Mouse (Mus musculus): ENCODE measurements around the gene Mrtfa.

Gene Mrtfa

GRCm38 (mm10) chr15:81086644-81087480, 103.7 kb downstream of the Mrtfa start:
- in situ Hi-C loops (cut with MboI; ENCODE audit: low pct_unique_long_range_greater_than_20kb in 1 of 2, low sequenced_read_pairs in 2 of 2, unreplicated experiment in 1 of 2): no loop called here

GRCm38 (mm10) chr15:81083826-81084225, 106.7 kb downstream of the Mrtfa start:
- in situ Hi-C loops (cut with MboI; ENCODE audit: low pct_unique_long_range_greater_than_20kb in 1 of 2, low sequenced_read_pairs in 2 of 2, unreplicated experiment in 1 of 2): no loop called here

- in situ Hi-C loops (cut with MboI; ENCODE audit: low pct_unique_long_range_greater_than_20kb in 1 of 2, low sequenced_read_pairs in 2 of 2, unreplicated experiment in 1 of 2): no loop called here
Measured at GRCm38 (mm10) chr15:81083281-81083680, 107.3 kb downstream of the Mrtfa start.

DNA sequence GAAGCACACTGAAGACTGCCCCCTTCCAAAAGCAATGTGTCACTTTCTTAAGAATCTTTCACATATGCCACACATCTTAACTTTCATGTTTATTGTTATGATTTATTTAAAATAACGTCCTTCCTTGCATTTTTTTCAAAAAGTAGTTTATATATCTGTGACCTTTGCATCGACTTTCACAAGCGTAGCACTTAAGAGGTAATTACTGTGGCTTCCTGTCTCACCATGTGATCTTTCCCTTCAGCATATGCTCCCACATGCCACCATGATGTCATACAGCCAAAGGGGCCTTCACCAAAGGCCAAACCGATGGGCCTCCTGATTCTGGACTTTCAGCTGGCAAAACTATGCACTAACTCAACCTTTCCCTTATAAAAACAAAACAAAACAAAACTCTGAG, 109.3 kb downstream of the Mrtfa start:
- in situ Hi-C loops (cut with MboI; ENCODE audit: low pct_unique_long_range_greater_than_20kb in 1 of 2, low sequenced_read_pairs in 2 of 2, unreplicated experiment in 1 of 2): no loop called here

- in situ Hi-C loops (cut with MboI; ENCODE audit: low pct_unique_long_range_greater_than_20kb in 1 of 2, low sequenced_read_pairs in 2 of 2, unreplicated experiment in 1 of 2): no loop called here
Measured at GRCm38 (mm10) chr15:81080405-81080804, 110.2 kb downstream of the Mrtfa start.

GRCm38 (mm10) chr15:81079255-81079654, 111.3 kb downstream of the Mrtfa start:
- in situ Hi-C loops (cut with MboI; ENCODE audit: low pct_unique_long_range_greater_than_20kb in 1 of 2, low sequenced_read_pairs in 2 of 2, unreplicated experiment in 1 of 2): loop anchor here in 1 of 2 experiments (5.0 kb wide), 1 partner anchor 118 kb away; no protein-coding TSS in a partner anchor

DNA sequence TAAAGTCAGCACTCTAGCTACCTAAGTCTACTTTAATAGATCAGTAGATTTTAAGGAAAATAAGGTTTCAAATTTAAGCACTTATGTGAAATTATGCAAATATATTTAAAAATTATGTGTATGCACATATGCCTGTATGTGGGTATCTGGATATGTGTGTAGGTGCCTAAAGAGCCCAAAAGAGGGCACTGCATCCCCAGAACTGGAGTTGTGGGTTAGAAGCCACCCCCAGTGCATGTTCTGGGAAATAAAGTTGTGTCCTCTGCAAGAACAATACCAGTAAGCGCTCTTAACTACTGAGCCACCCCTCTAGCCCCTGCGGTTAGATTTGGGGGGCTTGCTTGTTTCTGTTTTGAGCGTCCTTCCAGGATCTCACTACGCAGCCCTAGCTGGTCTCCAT, 113.0 kb downstream of the Mrtfa start:
- in situ Hi-C loops (cut with MboI; ENCODE audit: low pct_unique_long_range_greater_than_20kb in 1 of 2, low sequenced_read_pairs in 2 of 2, unreplicated experiment in 1 of 2): loop anchor here in 1 of 2 experiments (5.0 kb wide), 1 partner anchor 120 kb away; no protein-coding TSS in a partner anchor

DNA sequence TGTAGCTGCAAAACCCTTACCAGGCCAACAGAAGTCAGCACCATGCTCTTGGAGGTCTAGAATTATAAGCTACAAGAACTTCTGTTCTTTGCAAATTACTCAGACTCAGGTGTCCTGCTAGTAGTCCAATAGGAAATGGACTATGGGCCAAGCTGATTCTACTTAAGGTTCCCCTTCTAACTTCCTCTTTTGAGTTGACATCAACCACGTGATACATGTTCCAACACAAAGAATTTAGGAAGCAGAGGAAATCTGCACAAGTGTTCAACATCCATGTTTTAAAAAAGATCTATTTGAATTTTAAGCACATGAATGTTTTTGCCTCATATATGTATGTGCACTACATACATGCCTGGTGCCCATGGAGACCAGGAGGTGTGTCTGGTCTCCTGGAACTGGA, 116.0 kb downstream of the Mrtfa start:
- in situ Hi-C loops (cut with MboI; ENCODE audit: low pct_unique_long_range_greater_than_20kb in 1 of 2, low sequenced_read_pairs in 2 of 2, unreplicated experiment in 1 of 2): loop anchor here in 1 of 2 experiments (5.0 kb wide), 1 partner anchor 123 kb away; no protein-coding TSS in a partner anchor

DNA sequence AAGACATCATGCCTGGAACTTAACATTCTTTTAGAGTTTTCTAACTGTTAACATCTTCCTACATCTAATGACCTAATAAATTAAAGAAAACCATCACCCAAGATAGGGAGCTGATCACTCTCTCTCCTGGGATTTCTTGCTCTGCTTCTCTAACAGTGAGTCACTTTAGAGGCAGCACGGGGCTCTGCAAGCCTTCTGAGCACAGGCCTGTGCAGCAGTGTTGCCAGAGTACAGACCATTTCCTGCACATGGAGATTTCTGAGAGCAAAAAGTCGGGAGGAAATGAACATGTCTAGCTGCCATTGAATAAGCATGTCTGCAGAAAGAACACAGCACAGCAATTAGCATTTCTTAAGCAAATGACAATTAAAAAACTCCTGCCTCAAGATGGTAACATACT, 116.8 kb downstream of the Mrtfa start:
- in situ Hi-C loops (cut with MboI; ENCODE audit: low pct_unique_long_range_greater_than_20kb in 1 of 2, low sequenced_read_pairs in 2 of 2, unreplicated experiment in 1 of 2): loop anchor here in 1 of 2 experiments (5.0 kb wide), 1 partner anchor 124 kb away; no protein-coding TSS in a partner anchor

- in situ Hi-C loops (cut with MboI; ENCODE audit: low pct_unique_long_range_greater_than_20kb in 1 of 2, low sequenced_read_pairs in 2 of 2, unreplicated experiment in 1 of 2): loop anchor here in 1 of 2 experiments (5.0 kb wide), 1 partner anchor 125 kb away; no protein-coding TSS in a partner anchor
Measured at GRCm38 (mm10) chr15:81072748-81073147, 117.8 kb downstream of the Mrtfa start.

GRCm38 (mm10) chr15:81070470-81070869, 120.1 kb downstream of the Mrtfa start:
- in situ Hi-C loops (cut with MboI; ENCODE audit: low pct_unique_long_range_greater_than_20kb in 1 of 2, low sequenced_read_pairs in 2 of 2, unreplicated experiment in 1 of 2): loop anchor here in 1 of 2 experiments (5.0 kb wide), 1 partner anchor 127 kb away; no protein-coding TSS in a partner anchor

DNA sequence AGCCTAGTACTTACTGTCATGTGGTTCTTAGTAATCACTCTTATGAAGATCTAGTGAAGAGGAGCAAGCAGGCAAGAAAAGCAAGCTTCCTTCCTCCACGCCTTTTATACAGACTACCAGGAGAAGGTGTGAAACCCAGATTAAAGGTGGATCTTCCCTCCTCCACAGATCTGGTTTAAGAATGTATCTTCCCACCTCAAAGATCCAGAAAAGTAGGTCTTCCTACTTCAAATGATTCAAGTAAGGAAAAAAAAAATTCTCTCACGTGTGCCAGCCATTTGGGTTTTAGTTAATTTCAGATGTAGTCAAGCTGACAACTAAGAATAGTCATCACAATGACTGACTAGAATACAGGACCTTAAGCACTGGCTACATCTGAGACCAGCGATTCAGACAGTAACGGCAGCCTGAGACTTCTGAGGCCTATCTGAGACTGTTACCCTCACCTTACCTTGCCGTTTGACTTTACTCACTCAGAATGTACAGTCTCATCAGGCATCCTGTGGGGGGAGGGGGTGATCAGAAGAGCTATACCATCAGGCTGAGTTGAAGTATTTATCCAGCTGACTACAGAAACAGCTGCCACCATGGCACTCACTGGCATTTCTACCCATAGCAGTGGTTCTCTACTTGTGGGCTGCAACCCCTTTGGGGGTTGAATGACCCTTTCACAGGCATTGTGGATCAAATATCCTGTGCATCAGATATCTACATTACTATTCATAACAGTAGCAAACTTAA, 121.7 kb downstream of the Mrtfa start:
- in situ Hi-C loops (cut with MboI; ENCODE audit: low pct_unique_long_range_greater_than_20kb in 1 of 2, low sequenced_read_pairs in 2 of 2, unreplicated experiment in 1 of 2): no loop called here

GRCm38 (mm10) chr15:81067761-81068160, 122.8 kb downstream of the Mrtfa start:
- in situ Hi-C loops (cut with MboI; ENCODE audit: low pct_unique_long_range_greater_than_20kb in 1 of 2, low sequenced_read_pairs in 2 of 2, unreplicated experiment in 1 of 2): no loop called here

DNA sequence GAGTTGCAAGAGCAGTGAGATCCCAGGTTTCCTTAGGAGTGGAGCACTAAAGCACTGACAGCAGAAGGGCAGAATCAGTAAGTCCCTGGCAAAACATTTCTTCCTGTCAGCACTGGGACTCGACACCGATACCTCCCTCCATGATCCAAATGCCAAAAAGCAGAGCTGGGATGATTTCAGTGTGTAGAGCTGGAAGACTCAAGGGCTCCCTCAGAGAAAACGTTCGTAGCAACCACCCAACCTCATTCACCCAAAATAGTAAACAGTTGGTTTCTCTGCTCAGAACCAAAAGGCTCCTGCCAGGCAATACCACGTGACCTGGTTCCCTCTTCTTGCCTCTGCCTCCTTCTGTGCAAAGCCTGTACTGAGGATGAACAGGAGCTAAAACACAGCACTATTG, 123.6 kb downstream of the Mrtfa start:
- in situ Hi-C loops (cut with MboI; ENCODE audit: low pct_unique_long_range_greater_than_20kb in 1 of 2, low sequenced_read_pairs in 2 of 2, unreplicated experiment in 1 of 2): no loop called here

DNA sequence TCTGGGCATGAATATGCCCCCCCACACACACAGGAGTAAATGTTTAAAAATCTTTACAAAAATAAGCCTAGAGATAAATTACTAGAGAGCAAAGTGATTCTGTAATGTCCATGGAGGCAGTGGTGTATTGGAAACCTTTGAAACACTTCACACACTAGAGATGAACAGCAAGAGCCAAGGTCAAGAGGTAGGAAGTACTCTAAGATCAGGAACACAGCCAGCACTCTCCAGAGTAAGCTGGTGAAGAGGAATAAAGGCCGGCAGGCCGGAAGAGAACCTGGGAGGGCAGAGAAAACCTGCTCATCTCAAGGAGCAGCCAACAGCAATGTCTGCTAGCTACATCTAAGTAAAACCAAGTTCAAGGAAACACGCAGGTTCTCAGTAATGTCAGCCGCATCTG, 125.9 kb downstream of the Mrtfa start:
- in situ Hi-C loops (cut with MboI; ENCODE audit: low pct_unique_long_range_greater_than_20kb in 1 of 2, low sequenced_read_pairs in 2 of 2, unreplicated experiment in 1 of 2): no loop called here

DNA sequence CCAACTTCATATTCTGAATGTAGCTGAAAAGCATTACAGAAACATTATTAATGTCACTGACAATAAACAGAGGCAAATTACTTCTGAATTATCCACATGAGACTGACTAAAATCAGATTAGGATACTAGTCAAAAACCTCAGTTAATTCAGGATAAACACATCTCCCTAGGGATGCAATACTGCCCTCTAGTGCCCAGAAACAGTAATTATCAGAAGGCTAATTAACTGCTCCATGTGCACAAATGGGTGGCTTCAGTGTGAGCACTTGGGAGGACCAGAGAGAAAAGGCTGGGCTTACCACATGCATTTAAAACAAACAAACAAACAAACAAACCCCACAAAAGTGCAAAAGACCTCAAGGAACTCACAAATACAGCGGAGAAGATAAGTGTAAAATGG, 126.4 kb downstream of the Mrtfa start:
- in situ Hi-C loops (cut with MboI; ENCODE audit: low pct_unique_long_range_greater_than_20kb in 1 of 2, low sequenced_read_pairs in 2 of 2, unreplicated experiment in 1 of 2): no loop called here

GRCm38 (mm10) chr15:81062616-81063015, 127.9 kb downstream of the Mrtfa start:
- in situ Hi-C loops (cut with MboI; ENCODE audit: low pct_unique_long_range_greater_than_20kb in 1 of 2, low sequenced_read_pairs in 2 of 2, unreplicated experiment in 1 of 2): no loop called here

GRCm38 (mm10) chr15:81062175-81062588, 128.4 kb downstream of the Mrtfa start:
- in situ Hi-C loops (cut with MboI; ENCODE audit: low pct_unique_long_range_greater_than_20kb in 1 of 2, low sequenced_read_pairs in 2 of 2, unreplicated experiment in 1 of 2): no loop called here

DNA sequence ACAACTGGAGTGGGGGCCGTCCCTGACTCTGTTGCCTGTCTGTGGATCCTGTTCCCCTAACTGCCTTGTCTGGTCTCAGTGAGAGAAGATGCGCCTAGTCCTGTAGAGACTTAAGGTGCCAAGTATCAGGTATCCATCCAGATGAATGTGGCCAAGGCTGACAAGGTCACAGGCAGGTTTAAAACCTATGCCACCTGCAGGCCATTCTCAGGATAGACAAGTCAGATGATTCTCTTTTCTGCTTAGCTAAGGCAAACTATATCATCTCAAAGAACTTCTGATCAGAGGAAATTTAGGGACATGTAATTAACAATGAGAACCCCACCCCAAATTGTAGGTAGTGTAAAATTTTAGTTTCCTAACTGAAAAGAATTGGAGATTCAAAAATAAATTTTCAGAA, 129.6 kb downstream of the Mrtfa start:
- in situ Hi-C loops (cut with MboI; ENCODE audit: low pct_unique_long_range_greater_than_20kb in 1 of 2, low sequenced_read_pairs in 2 of 2, unreplicated experiment in 1 of 2): no loop called here

Measured in mouse embryonic stem cell (cell line).